Mouse (Mus musculus) heart, embryonic 11.5 days (tissue): ENCODE measurements around the gene Ppm1e. TPM values are rescaled to one million over a fixed set of nuclear protein-coding genes. Genes with fewer than 3 reads are reported as not detected.
A peak's percentile ranks its signal among the peaks of the same experiment; 100 is the strongest.

Experiments
- ATAC-seq: fragments of 200-750 bp; cut with Nextera tagmentation; replicated peaks from 2 replicates; pipeline ENCODE4 v1.8.0; 2017; ENCODE audit warnings: moderate library complexity; ENCODE audit not compliant: insufficient number of reproducible peaks, low FRiP score, low TSS enrichment
- H3K27ac ChIP-seq: fragments of 300-500 bp; sonication (generic); 2 replicates; pipeline ENCODE4 v1.5.1; 2014; ENCODE audit warnings: mild to moderate bottlenecking, low read depth, low read length
- H3K27me3 ChIP-seq: fragments of 300-500 bp; sonication (generic); 2 replicates; pipeline ENCODE4 v1.6.1; 2014; ENCODE audit warnings: mild to moderate bottlenecking, low read length, mixed read lengths; ENCODE audit not compliant: control insufficient read depth, insufficient read depth
- H3K36me3 ChIP-seq: fragments of 300-500 bp; sonication (generic); 2 replicates; pipeline ENCODE4 v1.6.1; 2014; ENCODE audit warnings: mild to moderate bottlenecking, low read length, moderate library complexity, mixed read lengths; ENCODE audit not compliant: control insufficient read depth, insufficient read depth
- H3K4me1 ChIP-seq: fragments of 300-500 bp; sonication (generic); 2 replicates; pipeline ENCODE4 v1.6.1; 2014; ENCODE audit warnings: low read length; ENCODE audit not compliant: control insufficient read depth, insufficient read depth
- H3K4me2 ChIP-seq: fragments of 300-500 bp; sonication (generic); 2 replicates; pipeline ENCODE4 v1.6.1; 2014; ENCODE audit warnings: mild to moderate bottlenecking, moderate library complexity
- H3K4me3 ChIP-seq: fragments of 300-500 bp; sonication (generic); 2 replicates; pipeline ENCODE4 v1.5.1; 2014; ENCODE audit warnings: low read depth, low read length
- H3K9ac ChIP-seq: fragments of 300-500 bp; sonication (generic); 2 replicates; pipeline ENCODE4 v1.6.1; 2014; ENCODE audit warnings: mild to moderate bottlenecking, low read depth, low read length, moderate library complexity
- H3K9me3 ChIP-seq: fragments of 300-500 bp; sonication (generic); replicated peaks from 2 replicates; pipeline ENCODE4 v1.6.1; 2016; ENCODE audit warnings: low read length; ENCODE audit not compliant: control insufficient read depth
- WGBS: fragments of 180-500 bp; shearing (Covaris S2); extraction: QIAGEN DNeasy Blood & Tissue Kit; methylation state at CpG from one replicate; pipeline ENCODE4 v1.1.7; 2014; ENCODE audit not compliant: insufficient replicate concordance; 5-methylcytosine and 5-hydroxymethylcytosine counted together
- polyA plus RNA-seq: library from polyadenylated mRNA; unstranded; fragments of >200 nt; fragmentation: Nextera tagmentation; extraction: Ambion mirVana; gene quantifications from 2 replicates; pipeline ENCODE4 v1.2.1, GENCODE M21; 2014

Gene Ppm1e
- 3.8 and 4.2 TPM in 2 replicates for polyA plus RNA-seq

- peak within 1 kb of the TSS; percentile 50 for H3K9ac ChIP-seq
- peak within 1 kb of the TSS; percentile 79 for H3K4me3 ChIP-seq
- H3K4me2 ChIP-seq = peak within 1 kb of the TSS; percentile 86
- ATAC-seq = peak; percentile 82
- H3K9me3 ChIP-seq = no peaks in the 10 kb centered on the region
- 0 out of 2 replicates have a peak within 1 kb of the TSS, but pooled peaks have one; percentile 1 for H3K27ac ChIP-seq
- under 1% methylated on average over 91 of the region's 104 CpGs for WGBS
- H3K36me3 ChIP-seq = no peaks in the 10 kb centered on the region
- H3K4me1 ChIP-seq = peaks cover 6% of the 10 kb centered on the region
- no peaks in the 10 kb centered on the region; the same call in 1 of the 2 replicates for H3K27me3 ChIP-seq
Measured at GRCm38 (mm10) chr11:87358331-87359261, at the start of gene Ppm1e. Ppm1e (minus strand) TSS chr11:87359023.

GRCm38 (mm10) chr11:87404876-87405275 lies 46.1 kb upstream of the Ppm1e start, which contains the start of the genes Rad51c and Tex14:
Rad51c (minus strand) TSS chr11:87404954.
Tex14 (plus strand) TSS chr11:87405065.
- Histone ChIP-seq H3K27me3 (no peaks in the 10 kb centered on the region), H3K4me3 (peak within 1 kb of the TSS; percentile 56), H3K36me3 (no peaks in the 10 kb centered on the region; the same call in 1 of the 2 replicates), H3K9me3 (no peaks in the 10 kb centered on the region), H3K9ac (peak within 1 kb of the TSS; percentile 83), H3K4me1 (peaks cover 4% of the 10 kb centered on the region; the same call in 1 of the 2 replicates), H3K4me2 (peak within 1 kb of the TSS; percentile 78), H3K27ac (peak within 1 kb of the TSS; percentile 84)
- ATAC-seq = no peak
- 69% methylated on average over 27 of the region's 27 CpGs for WGBS

GRCm38 (mm10) chr11:87404111-87404853 lies 45.5 kb upstream of the Ppm1e start:
- Histone ChIP-seq H3K9ac (peak overlapping the region; percentile 83), H3K9me3 (no peaks in the 10 kb centered on the region), H3K4me2 (peak overlapping the region; percentile 78), H3K4me3 (peak overlapping the region; percentile 56), H3K27me3 (no peaks in the 10 kb centered on the region), H3K27ac (peak overlapping the region; percentile 84), H3K4me1 (peaks cover 4% of the 10 kb centered on the region; the same call in 1 of the 2 replicates), H3K36me3 (no peaks in the 10 kb centered on the region; the same call in 1 of the 2 replicates)
- WGBS = 2% methylated on average over 57 of the region's 58 CpGs
- ATAC-seq = peak; percentile 92

- Histone ChIP-seq H3K9ac (no peak overlapping the region), H3K36me3 (no peaks in the 10 kb centered on the region; the same call in 1 of the 2 replicates), H3K4me3 (no peak overlapping the region), H3K27ac (no peak overlapping the region), H3K4me1 (no peaks in the 10 kb centered on the region), H3K4me2 (no peak overlapping the region), H3K9me3 (no peaks in the 10 kb centered on the region), H3K27me3 (no peaks in the 10 kb centered on the region)
- 79% methylated on average over 2 of the region's 2 CpGs for WGBS
- no peak for ATAC-seq
Measured at GRCm38 (mm10) chr11:87398402-87398801, 39.6 kb upstream of the Ppm1e start.

- no peak overlapping the region for H3K27ac ChIP-seq
- WGBS = 36% methylated on average over 1 of the region's 1 CpGs
- no peak overlapping the region for H3K4me3 ChIP-seq
- no peaks in the 10 kb centered on the region for H3K4me1 ChIP-seq
- no peaks in the 10 kb centered on the region for H3K27me3 ChIP-seq
- H3K4me2 ChIP-seq = no peak overlapping the region
- H3K9ac ChIP-seq = no peak overlapping the region
- H3K36me3 ChIP-seq = no peaks in the 10 kb centered on the region
- no peaks in the 10 kb centered on the region for H3K9me3 ChIP-seq
- no peak for ATAC-seq
Measured at GRCm38 (mm10) chr11:87393855-87394254, 35.0 kb upstream of the Ppm1e start.

- Histone ChIP-seq H3K27me3 (no peaks in the 10 kb centered on the region), H3K4me3 (no peak overlapping the region), H3K9me3 (no peaks in the 10 kb centered on the region), H3K9ac (no peak overlapping the region), H3K4me2 (no peak overlapping the region), H3K4me1 (no peaks in the 10 kb centered on the region), H3K27ac (no peak overlapping the region), H3K36me3 (no peaks in the 10 kb centered on the region)
- 97% methylated on average over 1 of the region's 1 CpGs for WGBS
- ATAC-seq = no peak
Measured at GRCm38 (mm10) chr11:87385676-87386075, 26.9 kb upstream of the Ppm1e start.

GRCm38 (mm10) chr11:87384551-87384950 lies 25.7 kb upstream of the Ppm1e start:
- H3K27ac ChIP-seq = no peak overlapping the region
- no peaks in the 10 kb centered on the region for H3K9me3 ChIP-seq
- H3K4me1 ChIP-seq = no peaks in the 10 kb centered on the region
- 95% methylated on average over 4 of the region's 4 CpGs for WGBS
- no peaks in the 10 kb centered on the region for H3K27me3 ChIP-seq
- H3K4me2 ChIP-seq = no peak overlapping the region
- no peaks in the 10 kb centered on the region for H3K36me3 ChIP-seq
- no peak overlapping the region for H3K9ac ChIP-seq
- ATAC-seq = no peak
- H3K4me3 ChIP-seq = no peak overlapping the region

GRCm38 (mm10) chr11:87367865-87368580 lies 9.2 kb upstream of the Ppm1e start:
- no peaks in the 10 kb centered on the region for H3K4me1 ChIP-seq
- H3K4me3 ChIP-seq = no peak overlapping the region
- H3K27me3 ChIP-seq = no peaks in the 10 kb centered on the region
- H3K9ac ChIP-seq = no peak overlapping the region
- H3K4me2 ChIP-seq = no peak overlapping the region
- no peak overlapping the region for H3K27ac ChIP-seq
- no peaks in the 10 kb centered on the region for H3K36me3 ChIP-seq
- no peaks in the 10 kb centered on the region for H3K9me3 ChIP-seq
- WGBS = 68% methylated on average over 9 of the region's 9 CpGs
- no peak for ATAC-seq
